Mouse (Mus musculus) erythroblast, embryonic 14.5 days (primary cell): ENCODE measurements around the gene Dnmt3c.

Experiments used
- GATA1 ChIP-seq: IDR thresholded peaks from 2 replicates; pipeline ENCODE4 v1.6.1; 2012; ENCODE audit warnings: low read length, inconsistent platforms, mixed read lengths
- TAL1 ChIP-seq: IDR thresholded peaks from 3 replicates; pipeline ENCODE4 v1.6.1; 2012; ENCODE audit warnings: low read length, inconsistent platforms, mixed read lengths

- TF ChIP-seq GATA1 = no peak
- no peak for TF ChIP-seq TAL1
Observed at GRCm38 (mm10) chr2:153665401-153665800, 31.1 kb upstream of the Dnmt3c start.
